Mouse (Mus musculus): ENCODE data around the gene Ndufb8. TPM values are rescaled to one million over a fixed set of nuclear protein-coding genes. Genes with fewer than 3 reads are reported as not detected.

The Ndufb8 gene
- polyA plus RNA-seq, 1 experiment: 861 TPM

- TF ChIP-seq POLR2A (IDR thresholded peaks at IDR 0.05; ENCODE audit: borderline replicate concordance, insufficient read depth, low read length) (no peak), CTCF (IDR thresholded peaks at IDR 0.05; ENCODE audit: borderline replicate concordance, insufficient read depth, low read depth, low read length) (no peak)
- Histone ChIP-seq H3K27ac (ENCODE audit: insufficient read depth, low read length) (no peak overlapping the region), H3K4me3 (replicated peaks; ENCODE audit: insufficient read depth, low read depth, low read length) (no peak overlapping the region), H3K27me3 (ENCODE audit: control insufficient read depth, insufficient read depth, low read length) (no peaks in the 10 kb centered on the region), H3K4me1 (ENCODE audit: control insufficient read depth, insufficient read depth, low read length) (no peaks in the 10 kb centered on the region)
- 78% methylated on average over 10 of the region's 10 CpGs for WGBS
- DNase-seq: no peak
Observed at GRCm38 (mm10) chr19:44582103-44582502, 26.9 kb upstream of the Ndufb8 start.

DNA sequence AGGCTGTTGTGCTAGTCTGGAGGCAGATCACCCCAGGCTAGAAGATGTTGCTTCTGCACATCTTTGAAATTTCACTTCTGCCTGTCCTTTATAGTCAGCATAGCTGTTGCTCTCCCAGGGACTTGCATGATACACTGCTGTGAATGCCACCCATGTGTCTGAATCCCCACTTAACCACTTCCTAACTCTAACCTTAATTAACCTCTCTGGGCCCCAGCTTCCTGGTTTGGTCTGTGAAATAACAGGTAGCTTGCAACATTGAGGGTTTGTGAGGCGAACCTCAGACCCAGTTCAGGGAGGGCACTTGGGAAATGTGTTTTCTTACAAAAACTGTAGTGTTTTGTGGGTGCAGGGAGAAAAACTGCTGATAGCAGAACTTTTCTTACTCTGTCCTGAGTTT, 22.8 kb upstream of the Ndufb8 start:
- Histone ChIP-seq H3K4me3 (replicated peaks; ENCODE audit: insufficient read depth, low read depth, low read length) (no peak overlapping the region), H3K4me1 (ENCODE audit: control insufficient read depth, insufficient read depth, low read length) (no peaks in the 10 kb centered on the region), H3K27ac (ENCODE audit: insufficient read depth, low read length) (no peak overlapping the region), H3K27me3 (ENCODE audit: control insufficient read depth, insufficient read depth, low read length) (no peaks in the 10 kb centered on the region)
- WGBS: 77% methylated on average over 1 of the region's 1 CpGs
- DNase-seq: no peak
- no peak for TF ChIP-seq CTCF (IDR thresholded peaks at IDR 0.05; ENCODE audit: borderline replicate concordance, insufficient read depth, low read depth, low read length)
- no peak for TF ChIP-seq POLR2A (IDR thresholded peaks at IDR 0.05; ENCODE audit: borderline replicate concordance, insufficient read depth, low read length)

GRCm38 (mm10) chr19:44576275-44576674, 21.0 kb upstream of the Ndufb8 start:
- H3K27ac ChIP-seq (ENCODE audit: insufficient read depth, low read length): no peak overlapping the region
- no peaks in the 10 kb centered on the region for H3K27me3 ChIP-seq (ENCODE audit: control insufficient read depth, insufficient read depth, low read length)
- no peak for DNase-seq
- no peaks in the 10 kb centered on the region for H3K4me1 ChIP-seq (ENCODE audit: control insufficient read depth, insufficient read depth, low read length)
- 75% methylated on average over 7 of the region's 7 CpGs for WGBS
- no peak overlapping the region for H3K4me3 ChIP-seq (replicated peaks; ENCODE audit: insufficient read depth, low read depth, low read length)
- TF ChIP-seq CTCF (IDR thresholded peaks at IDR 0.05; ENCODE audit: borderline replicate concordance, insufficient read depth, low read depth, low read length) (no peak), POLR2A (IDR thresholded peaks at IDR 0.05; ENCODE audit: borderline replicate concordance, insufficient read depth, low read length) (no peak)

GRCm38 (mm10) chr19:44567763-44568162, 12.5 kb upstream of the Ndufb8 start:
- H3K4me3 ChIP-seq (replicated peaks; ENCODE audit: insufficient read depth, low read depth, low read length): no peak overlapping the region
- H3K27me3 ChIP-seq (ENCODE audit: control insufficient read depth, insufficient read depth, low read length): no peaks in the 10 kb centered on the region
- peaks cover 3% of the 10 kb centered on the region; the same call in 1 of the 2 replicates for H3K4me1 ChIP-seq (ENCODE audit: control insufficient read depth, insufficient read depth, low read length)
- TF ChIP-seq POLR2A (IDR thresholded peaks at IDR 0.05; ENCODE audit: borderline replicate concordance, insufficient read depth, low read length): no peak
- H3K27ac ChIP-seq (ENCODE audit: insufficient read depth, low read length): no peak overlapping the region
- WGBS: 77% methylated on average over 3 of the region's 3 CpGs
- DNase-seq: no peak

DNA sequence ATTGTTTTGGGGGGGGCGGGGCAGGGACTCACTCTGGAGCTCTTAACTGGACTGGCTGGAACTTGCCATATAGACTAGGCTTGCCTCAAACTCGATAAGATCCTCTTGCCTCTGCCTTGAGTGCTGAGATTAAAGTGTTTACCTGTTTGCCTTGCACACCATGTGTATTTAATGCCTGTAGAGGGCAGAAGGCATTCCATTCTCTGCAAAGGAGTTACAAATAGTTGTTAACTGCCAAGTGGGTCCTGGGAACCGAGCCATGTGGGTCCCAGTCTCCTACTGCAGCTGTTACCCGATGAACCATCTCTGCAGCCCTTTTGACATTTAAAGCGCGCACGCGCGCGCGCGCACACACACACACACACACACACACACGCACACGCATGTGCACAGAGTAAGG, 8.8 kb upstream of the Ndufb8 start:
- Histone ChIP-seq H3K4me1 (ENCODE audit: control insufficient read depth, insufficient read depth, low read length) (peaks cover 3% of the 10 kb centered on the region; the same call in 1 of the 2 replicates), H3K27ac (ENCODE audit: insufficient read depth, low read length) (no peak overlapping the region), H3K27me3 (ENCODE audit: control insufficient read depth, insufficient read depth, low read length) (no peaks in the 10 kb centered on the region), H3K4me3 (replicated peaks; ENCODE audit: insufficient read depth, low read depth, low read length) (no peak overlapping the region)
- WGBS: 60% methylated on average over 14 of the region's 14 CpGs
- DNase-seq: no peak
- TF ChIP-seq CTCF (IDR thresholded peaks at IDR 0.05; ENCODE audit: borderline replicate concordance, insufficient read depth, low read depth, low read length) (no peak), POLR2A (IDR thresholded peaks at IDR 0.05; ENCODE audit: borderline replicate concordance, insufficient read depth, low read length) (no peak)

- peak within 1 kb of the TSS; percentile 52; the same call in 1 of the 2 replicates for H3K27ac ChIP-seq (ENCODE audit: insufficient read depth, low read length)
- peak; percentile 95 to 96 for DNase-seq
- under 1% methylated on average over 33 of the region's 33 CpGs for whole genome bisulfite sequencing
Observed at GRCm38 (mm10) chr19:44562652-44563206, 7.5 kb upstream of the Ndufb8 start, which contains the start of gene Hif1an. TSS of gene Hif1an (plus strand) at chr19:44562850.

GRCm38 (mm10) chr19:44554490-44554860, 765 bp downstream of the Ndufb8 start:
- peak overlapping the region; percentile 90 for H3K4me3 ChIP-seq (replicated peaks; ENCODE audit: insufficient read depth, low read depth, low read length)
- H3K4me1 ChIP-seq (ENCODE audit: control insufficient read depth, insufficient read depth, low read length): peaks cover 4% of the 10 kb centered on the region; the same call in 1 of the 2 replicates
- 0% methylated on average over 8 of the region's 8 CpGs for WGBS
- peak in 1 of 2 experiments; percentile 18 for DNase-seq
- H3K27me3 ChIP-seq (ENCODE audit: control insufficient read depth, insufficient read depth, low read length): no peaks in the 10 kb centered on the region
- TF ChIP-seq POLR2A (IDR thresholded peaks at IDR 0.05; ENCODE audit: borderline replicate concordance, insufficient read depth, low read length): no peak
- TF ChIP-seq CTCF (IDR thresholded peaks at IDR 0.05; ENCODE audit: borderline replicate concordance, insufficient read depth, low read depth, low read length): no peak
- 0 out of 2 replicates have a peak overlapping the region, but pooled peaks have one; percentile 94 for H3K27ac ChIP-seq (ENCODE audit: insufficient read depth, low read length)

More at GRCm38 (mm10) chr19:44562652-44563206, 7.5 kb upstream of the Ndufb8 start, which contains the start of gene Hif1an:
- Histone ChIP-seq H3K4me1 (ENCODE audit: control insufficient read depth, insufficient read depth, low read length) (peaks cover 3% of the 10 kb centered on the region; the same call in 1 of the 2 replicates), H3K4me3 (replicated peaks; ENCODE audit: insufficient read depth, low read depth, low read length) (peak within 1 kb of the TSS; percentile 99), H3K27me3 (ENCODE audit: control insufficient read depth, insufficient read depth, low read length) (no peaks in the 10 kb centered on the region)
- TF ChIP-seq CTCF (IDR thresholded peaks at IDR 0.05; ENCODE audit: borderline replicate concordance, insufficient read depth, low read depth, low read length) (peak; percentile 83), POLR2A (IDR thresholded peaks at IDR 0.05; ENCODE audit: borderline replicate concordance, insufficient read depth, low read length) (peak; percentile 74; the same call in 1 of the 2 replicates)

GRCm38 (mm10) chr19:44553286-44553685, 2.0 kb downstream of the Ndufb8 start:
- no peak for TF ChIP-seq POLR2A (IDR thresholded peaks at IDR 0.05; ENCODE audit: borderline replicate concordance, insufficient read depth, low read length)
- TF ChIP-seq CTCF (IDR thresholded peaks at IDR 0.05; ENCODE audit: borderline replicate concordance, insufficient read depth, low read depth, low read length): no peak
- WGBS: 84% methylated on average over 4 of the region's 4 CpGs
- H3K27me3 ChIP-seq (ENCODE audit: control insufficient read depth, insufficient read depth, low read length): no peaks in the 10 kb centered on the region
- H3K4me3 ChIP-seq (replicated peaks; ENCODE audit: insufficient read depth, low read depth, low read length): peak overlapping the region; percentile 5
- H3K4me1 ChIP-seq (ENCODE audit: control insufficient read depth, insufficient read depth, low read length): peaks cover 4% of the 10 kb centered on the region; the same call in 1 of the 2 replicates
- DNase-seq: no peak
- no peak overlapping the region for H3K27ac ChIP-seq (ENCODE audit: insufficient read depth, low read length)
